Mouse (Mus musculus) kidney, embryonic 14.5 days (tissue): ENCODE measurements around the gene Ttc21a. TPM values are rescaled to one million over a fixed set of nuclear protein-coding genes. Genes with fewer than 3 reads are reported as not detected.

Source experiments
- ATAC-seq: fragments of 200-750 bp; cut with Nextera tagmentation; 2 replicates; pipeline ENCODE4 v1.8.0; 2017; ENCODE audit warnings: moderate number of reproducible peaks, mild to moderate bottlenecking, moderate TSS enrichment, moderate library complexity; ENCODE audit not compliant: low FRiP score, low TSS enrichment
- H3K27ac ChIP-seq: fragments of 300-500 bp; sonication (generic); 2 replicates; pipeline ENCODE4 v1.5.1; 2014; ENCODE audit warnings: low read depth, mild to moderate bottlenecking, low read length, moderate library complexity, mixed read lengths
- H3K27me3 ChIP-seq: fragments of 300-500 bp; sonication (generic); 2 replicates; pipeline ENCODE4 v1.6.1; 2014; ENCODE audit warnings: mild to moderate bottlenecking, low read length; ENCODE audit not compliant: control insufficient read depth, insufficient read depth
- H3K36me3 ChIP-seq: fragments of 300-500 bp; sonication (generic); 2 replicates; pipeline ENCODE4 v1.6.1; 2014; ENCODE audit warnings: low read length, mixed read lengths; ENCODE audit not compliant: control insufficient read depth, insufficient read depth
- H3K4me1 ChIP-seq: fragments of 300-500 bp; sonication (generic); 2 replicates; pipeline ENCODE4 v1.6.1; 2014; ENCODE audit warnings: low read length, mixed read lengths; ENCODE audit not compliant: control insufficient read depth, insufficient read depth
- H3K4me2 ChIP-seq: fragments of 300-500 bp; sonication (generic); replicated peaks from 2 replicates; pipeline ENCODE4 v1.6.1; 2014; ENCODE audit warnings: low read depth, mild to moderate bottlenecking, low read length
- H3K4me3 ChIP-seq: fragments of 300-500 bp; sonication (generic); 2 replicates; pipeline ENCODE4 v1.5.1; 2014; ENCODE audit warnings: mild to moderate bottlenecking, low read length
- H3K9ac ChIP-seq: fragments of 300-500 bp; sonication (generic); 2 replicates; pipeline ENCODE4 v1.6.1; 2014; ENCODE audit warnings: low read depth, mild to moderate bottlenecking, low read length, moderate library complexity
- H3K9me3 ChIP-seq: fragments of 300-500 bp; sonication (generic); 2 replicates; pipeline ENCODE4 v1.6.1; 2016; ENCODE audit warnings: low read length; ENCODE audit not compliant: control insufficient read depth
- WGBS: fragments of 180-500 bp; shearing (Covaris S2); extraction: QIAGEN DNeasy Blood & Tissue Kit; methylation state at CpG from one replicate; pipeline ENCODE4 v1.1.7; 2014; 5-methylcytosine and 5-hydroxymethylcytosine counted together
- polyA plus RNA-seq: library from polyadenylated mRNA; unstranded; fragments of >200 nt; fragmentation: Nextera tagmentation; extraction: Ambion mirVana; gene quantifications from 2 replicates; pipeline ENCODE4 v1.2.1, GENCODE M21; 2014

Gene Ttc21a
- polyA plus RNA-seq, 1 experiment from 2014 or later, result 0.19 TPM

DNA sequence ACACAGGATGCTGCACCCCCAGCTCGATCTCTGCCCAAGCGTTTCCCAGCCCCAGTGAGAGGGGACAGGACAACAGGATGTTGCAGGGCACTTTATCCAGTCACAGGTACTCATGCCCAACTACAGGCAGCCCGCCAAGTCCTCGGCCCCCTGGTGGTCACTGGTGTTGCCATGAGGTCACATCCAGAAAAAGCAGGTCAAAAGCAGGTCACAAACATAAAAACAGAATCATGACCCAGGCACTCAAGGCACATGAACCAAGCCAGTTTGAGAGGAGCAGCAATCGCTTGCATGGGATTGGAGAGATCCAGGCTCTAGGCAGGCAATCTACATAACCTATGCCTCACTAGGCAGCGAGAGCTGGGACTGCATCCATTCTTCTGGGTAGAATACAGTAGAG lies 32.8 kb downstream of the Ttc21a start:
- no peak overlapping the region for H3K27ac ChIP-seq

GRCm38 (mm10) chr9:119970763-119971656 lies 33.6 kb downstream of the Ttc21a start:
- WGBS, result 79% methylated on average over 7 of the region's 7 CpGs
- ATAC-seq, result no peak
- no peak overlapping the region for H3K27ac ChIP-seq
- H3K9ac ChIP-seq, result no peak overlapping the region
- H3K4me2 ChIP-seq, result no peak overlapping the region
- H3K4me1 ChIP-seq, result peaks cover 5% of the 10 kb centered on the region; the same call in 1 of the 2 replicates
- H3K9me3 ChIP-seq, result no peaks in the 10 kb centered on the region
- H3K4me3 ChIP-seq, result no peak overlapping the region
- H3K27me3 ChIP-seq, result no peaks in the 10 kb centered on the region
- peaks cover 35% of the 10 kb centered on the region for H3K36me3 ChIP-seq

More for the DNA sequence above, 32.8 kb downstream of the Ttc21a start:
- peaks cover 5% of the 10 kb centered on the region; the same call in 1 of the 2 replicates for H3K4me1 ChIP-seq
- no peak overlapping the region for H3K4me2 ChIP-seq
- H3K9me3 ChIP-seq, result no peaks in the 10 kb centered on the region
- peak; percentile 23; the same call in 1 of the 2 replicates for ATAC-seq
- no peaks in the 10 kb centered on the region for H3K27me3 ChIP-seq
- H3K9ac ChIP-seq, result no peak overlapping the region
- peaks cover 33% of the 10 kb centered on the region for H3K36me3 ChIP-seq
- 36% methylated on average over 6 of the region's 6 CpGs for WGBS
- no peak overlapping the region for H3K4me3 ChIP-seq

GRCm38 (mm10) chr9:119972166-119972565 lies 34.8 kb downstream of the Ttc21a start:
- Histone ChIP-seq H3K36me3 (peaks cover 35% of the 10 kb centered on the region), H3K27me3 (no peaks in the 10 kb centered on the region), H3K4me3 (no peak overlapping the region), H3K4me2 (no peak overlapping the region), H3K9me3 (no peaks in the 10 kb centered on the region), H3K4me1 (peaks cover 13% of the 10 kb centered on the region), H3K27ac (no peak overlapping the region), H3K9ac (no peak overlapping the region)
- 93% methylated on average over 10 of the region's 10 CpGs for WGBS
- ATAC-seq, result no peak

DNA sequence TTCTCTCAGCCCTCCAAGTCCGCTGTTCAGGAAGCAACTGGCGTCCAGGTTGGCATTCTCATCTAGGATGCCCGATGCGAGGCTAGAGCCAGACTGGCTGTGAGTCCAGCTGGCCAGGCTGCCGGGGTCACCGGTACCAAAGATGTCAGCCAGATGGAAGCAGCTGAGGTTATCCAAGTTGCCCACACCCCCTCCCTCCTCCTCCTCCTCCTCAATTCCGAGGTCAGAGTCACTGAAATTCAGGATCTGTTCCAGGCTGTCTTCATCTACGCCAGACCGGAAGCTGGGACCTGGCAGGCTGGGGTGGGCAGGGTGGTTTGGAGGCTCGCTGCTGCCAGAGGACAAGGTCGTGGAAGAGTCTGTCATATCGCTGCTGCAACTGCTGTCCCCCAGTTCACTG lies 35.2 kb downstream of the Ttc21a start:
- Histone ChIP-seq H3K4me3 (no peak overlapping the region), H3K27ac (no peak overlapping the region), H3K36me3 (peaks cover 35% of the 10 kb centered on the region), H3K4me2 (no peak overlapping the region), H3K27me3 (no peaks in the 10 kb centered on the region), H3K4me1 (peaks cover 17% of the 10 kb centered on the region), H3K9me3 (no peaks in the 10 kb centered on the region), H3K9ac (no peak overlapping the region)
- no peak for ATAC-seq
- 91% methylated on average over 12 of the region's 12 CpGs for WGBS

DNA sequence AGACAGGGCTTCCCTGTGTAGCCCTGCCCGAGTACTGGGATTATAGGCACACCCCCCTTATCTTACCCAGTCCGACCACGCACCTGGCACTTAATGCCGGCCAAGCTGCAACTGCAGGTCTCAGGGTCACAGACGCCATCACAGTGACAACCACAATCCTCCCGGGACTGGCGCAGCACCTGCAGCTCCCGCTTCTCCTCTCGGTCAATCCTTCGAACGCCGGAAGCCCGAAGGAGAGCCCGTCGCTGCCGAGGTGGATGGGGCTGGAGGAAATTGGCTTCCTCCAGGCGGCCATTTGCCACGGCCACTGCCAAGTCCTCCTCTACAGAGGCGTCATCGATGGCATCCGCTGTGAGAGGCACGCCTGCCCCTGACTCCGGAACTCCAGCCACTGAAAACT lies 35.9 kb downstream of the Ttc21a start:
- no peak for ATAC-seq
- Histone ChIP-seq H3K4me2 (no peak overlapping the region), H3K27ac (no peak overlapping the region), H3K9me3 (no peaks in the 10 kb centered on the region), H3K4me1 (peaks cover 24% of the 10 kb centered on the region), H3K4me3 (no peak overlapping the region), H3K27me3 (no peaks in the 10 kb centered on the region), H3K36me3 (peaks cover 35% of the 10 kb centered on the region), H3K9ac (no peak overlapping the region)
- 92% methylated on average over 23 of the region's 23 CpGs for WGBS

DNA sequence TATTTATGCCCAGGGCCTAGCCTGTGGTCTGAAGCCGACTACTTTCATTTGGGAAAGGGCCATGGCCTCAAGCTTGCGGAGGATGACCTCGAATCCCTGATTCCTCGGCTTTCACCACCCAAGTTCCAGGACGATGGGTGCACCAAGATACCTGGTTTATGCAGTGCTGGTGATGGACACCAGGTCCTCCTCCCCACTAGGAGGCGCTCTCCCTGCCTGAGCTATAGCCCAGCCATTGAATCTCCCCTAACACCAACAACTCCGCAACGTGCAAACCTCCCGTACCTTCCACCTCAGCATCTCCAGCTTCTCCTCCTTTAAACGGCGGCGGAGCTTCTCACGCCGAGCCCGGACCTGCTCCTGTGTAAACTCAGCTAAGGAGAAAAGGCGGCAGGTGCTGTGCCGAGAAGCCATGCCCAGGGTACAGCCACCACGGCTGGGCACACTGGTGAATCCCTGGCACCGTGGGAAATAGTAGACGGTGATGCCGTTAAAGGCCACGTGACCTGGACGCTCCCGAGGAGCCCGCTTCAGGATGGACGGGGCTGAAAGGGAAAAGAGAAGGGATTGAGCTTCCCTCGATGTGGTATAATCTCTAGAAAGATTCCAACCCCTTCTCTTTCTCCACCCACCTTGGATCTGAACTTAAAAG lies 36.6 kb downstream of the Ttc21a start:
- Histone ChIP-seq H3K36me3 (peaks cover 35% of the 10 kb centered on the region), H3K4me3 (no peak overlapping the region), H3K4me2 (no peak overlapping the region), H3K9me3 (no peaks in the 10 kb centered on the region), H3K27me3 (no peaks in the 10 kb centered on the region), H3K9ac (no peak overlapping the region), H3K4me1 (peaks cover 28% of the 10 kb centered on the region), H3K27ac (no peak overlapping the region)
- WGBS, result 92% methylated on average over 27 of the region's 27 CpGs
- ATAC-seq, result no peak

DNA sequence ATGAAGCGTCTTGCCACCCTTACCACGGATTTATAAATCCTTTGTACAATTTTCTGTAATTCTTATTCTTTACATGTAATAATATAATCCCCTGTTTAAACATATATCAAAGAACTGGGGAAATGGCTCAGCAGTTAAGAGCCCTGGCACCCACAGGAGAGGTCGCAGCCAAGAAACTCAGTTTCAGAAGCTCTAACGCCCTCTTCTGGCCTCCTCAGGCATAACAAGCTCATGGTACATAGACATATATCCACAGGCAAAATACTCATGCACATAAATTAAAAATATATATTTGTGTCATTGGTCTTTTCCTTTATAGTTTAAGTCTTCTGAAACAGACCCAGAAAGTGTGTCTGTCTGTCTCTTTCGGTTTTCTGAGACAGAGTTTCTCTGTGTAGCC lies 37.2 kb downstream of the Ttc21a start:
- Histone ChIP-seq H3K4me2 (no peak overlapping the region), H3K27ac (no peak overlapping the region), H3K4me3 (no peak overlapping the region), H3K9me3 (no peaks in the 10 kb centered on the region), H3K4me1 (peaks cover 28% of the 10 kb centered on the region), H3K36me3 (peaks cover 35% of the 10 kb centered on the region), H3K27me3 (no peaks in the 10 kb centered on the region), H3K9ac (no peak overlapping the region)
- 85% methylated on average over 5 of the region's 5 CpGs for WGBS
- ATAC-seq, result no peak

DNA sequence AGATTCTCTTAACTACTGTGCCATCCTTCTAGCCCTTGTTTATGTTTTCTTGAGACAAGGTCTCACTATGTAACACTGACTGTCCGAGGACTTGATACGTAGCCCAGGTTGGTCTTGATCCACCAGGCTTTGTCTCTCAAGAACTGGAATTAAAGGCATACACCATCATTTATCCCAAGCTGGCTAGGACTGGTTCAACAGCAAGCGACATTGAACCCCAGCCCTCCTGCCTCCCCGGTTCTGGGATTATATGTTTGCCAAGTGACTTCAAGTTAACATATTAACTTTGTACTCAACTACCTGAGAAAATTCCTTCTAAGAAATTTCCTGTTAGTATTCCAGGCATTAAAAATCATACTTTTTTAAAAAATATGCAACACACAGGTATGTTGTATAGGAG lies 37.9 kb downstream of the Ttc21a start:
- H3K4me1 ChIP-seq, result peaks cover 33% of the 10 kb centered on the region

More for the DNA sequence above, 37.9 kb downstream of the Ttc21a start:
- Histone ChIP-seq H3K36me3 (peaks cover 35% of the 10 kb centered on the region), H3K9me3 (no peaks in the 10 kb centered on the region), H3K27ac (no peak overlapping the region), H3K9ac (no peak overlapping the region), H3K4me3 (no peak overlapping the region), H3K4me2 (no peak overlapping the region), H3K27me3 (no peaks in the 10 kb centered on the region)
- 93% methylated on average over 4 of the region's 4 CpGs for WGBS
- ATAC-seq, result no peak
